Mouse (Mus musculus) cerebellum, adult 8-10 months (tissue): ENCODE results near the gene Myom1.

Experiments used
- DNase-seq: peaks from one replicate; pipeline ENCODE4 v3.0.0; 2022

Myom1 gene

GRCm38 (mm10) chr17:70992662-70993061 lies 9.8 kb upstream of the Myom1 start:
- DNase-seq: no peak

DNA sequence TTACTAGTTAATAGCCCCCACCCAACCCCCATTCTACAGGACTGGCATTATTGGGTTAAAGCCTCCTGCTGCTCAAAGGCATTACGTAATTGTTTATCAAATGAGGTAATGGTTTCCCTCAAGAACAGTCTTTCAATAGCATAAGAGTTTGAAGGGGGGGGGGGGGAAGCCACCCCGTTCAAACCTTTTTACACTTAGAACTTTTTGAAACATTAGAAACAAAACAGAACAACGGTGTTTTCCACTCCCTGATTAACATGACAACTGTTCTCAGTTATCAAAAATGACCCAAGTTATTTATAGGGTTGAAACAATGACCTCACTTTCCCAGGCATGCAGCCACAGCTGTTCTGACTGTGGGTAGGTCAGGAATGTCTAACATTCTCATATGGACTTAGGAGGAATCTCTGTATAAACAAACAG lies 9.0 kb upstream of the Myom1 start:
- DNase-seq: no peak

DNA sequence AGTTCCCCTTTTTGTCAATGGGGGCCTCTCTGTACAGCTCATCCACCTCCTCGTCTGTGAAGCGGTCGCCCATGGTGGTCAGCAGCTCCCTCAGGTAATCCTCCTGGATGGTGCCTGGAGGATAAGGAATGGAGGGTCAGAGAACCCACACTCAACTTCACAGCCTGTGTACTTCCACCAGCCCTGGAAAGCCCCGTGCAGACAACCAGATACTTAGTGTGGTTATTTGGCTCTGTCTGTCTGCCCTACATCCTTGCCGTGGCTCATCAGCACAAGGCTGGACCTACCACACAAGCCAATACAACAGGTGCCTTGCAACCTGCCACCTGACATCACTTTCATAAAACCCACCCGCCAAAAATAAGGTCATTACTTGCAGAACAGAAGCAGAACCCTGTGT lies 7.8 kb upstream of the Myom1 start:
- no peak for DNase-seq

DNA sequence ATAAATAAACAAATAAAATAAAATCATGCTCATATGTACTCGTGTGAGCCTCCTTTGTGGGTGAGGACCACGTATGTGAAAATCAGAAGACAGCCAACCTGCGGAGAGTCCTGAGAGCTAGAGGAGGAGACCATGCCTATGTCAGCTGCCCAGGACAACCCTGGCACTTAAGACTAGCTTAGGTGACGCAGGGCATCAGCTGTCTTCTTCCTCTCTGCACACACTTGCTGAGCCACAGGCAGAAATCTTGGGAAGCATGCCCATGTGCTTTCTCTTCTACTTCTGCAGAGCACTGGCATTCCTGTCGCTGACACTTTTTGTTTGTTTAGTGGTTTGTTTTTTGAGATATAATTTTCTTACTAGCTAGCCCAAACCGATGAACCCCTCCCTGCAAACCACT lies 6.9 kb upstream of the Myom1 start:
- DNase-seq: no peak

GRCm38 (mm10) chr17:70997836-70998235 lies 4.6 kb upstream of the Myom1 start:
- no peak for DNase-seq

GRCm38 (mm10) chr17:70998400-70998975 lies 3.9 kb upstream of the Myom1 start:
- DNase-seq: no peak

- no peak for DNase-seq
Measured at GRCm38 (mm10) chr17:70999187-70999586, 3.2 kb upstream of the Myom1 start.

GRCm38 (mm10) chr17:71000255-71000654 lies 2.2 kb upstream of the Myom1 start:
- no peak for DNase-seq

GRCm38 (mm10) chr17:71001067-71001466 lies 1.4 kb upstream of the Myom1 start:
- DNase-seq: no peak

DNA sequence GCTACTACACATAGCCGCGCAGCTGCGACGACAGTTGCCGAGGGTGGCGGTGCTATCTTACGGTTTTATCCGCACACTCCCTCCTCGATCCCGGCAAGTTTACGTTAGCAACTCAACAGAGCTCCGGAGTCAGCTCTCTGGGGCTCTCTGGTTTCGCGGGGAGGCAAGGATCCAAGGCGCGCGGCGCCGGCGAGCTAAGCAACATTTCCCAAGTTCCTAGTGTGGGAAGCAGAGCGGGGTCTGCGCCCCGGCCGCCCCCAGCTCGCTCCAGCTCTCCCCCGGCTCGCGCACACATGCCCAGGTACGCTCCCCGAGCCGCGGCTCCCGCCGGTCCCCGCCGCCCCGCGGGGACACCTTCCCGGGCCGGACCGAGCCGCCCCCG lies 743 bp upstream of the Myom1 start:
- DNase-seq: no peak

DNA sequence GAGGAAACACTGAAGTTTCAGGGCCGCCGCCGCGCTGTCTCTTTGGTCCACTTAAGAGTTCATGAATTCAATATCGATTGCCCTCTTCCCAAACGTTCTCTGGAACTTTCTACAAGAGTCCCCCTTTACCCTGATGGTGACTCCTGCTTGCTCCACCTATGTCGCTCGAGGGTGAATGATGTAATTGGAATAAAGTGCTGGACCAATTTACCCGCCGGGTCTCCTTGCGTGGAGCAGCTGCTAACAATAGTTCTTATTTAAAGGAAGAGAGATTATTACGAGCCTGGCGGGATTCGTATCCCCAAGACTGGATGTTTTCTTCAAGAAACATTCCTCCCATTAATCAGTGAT lies 286 bp downstream of the Myom1 start, which contains the start of gene Myl12a:
Gene Myl12a (minus strand): TSS at position 135 of the 351 bp plus-strand sequence.
- no peak for DNase-seq

DNA sequence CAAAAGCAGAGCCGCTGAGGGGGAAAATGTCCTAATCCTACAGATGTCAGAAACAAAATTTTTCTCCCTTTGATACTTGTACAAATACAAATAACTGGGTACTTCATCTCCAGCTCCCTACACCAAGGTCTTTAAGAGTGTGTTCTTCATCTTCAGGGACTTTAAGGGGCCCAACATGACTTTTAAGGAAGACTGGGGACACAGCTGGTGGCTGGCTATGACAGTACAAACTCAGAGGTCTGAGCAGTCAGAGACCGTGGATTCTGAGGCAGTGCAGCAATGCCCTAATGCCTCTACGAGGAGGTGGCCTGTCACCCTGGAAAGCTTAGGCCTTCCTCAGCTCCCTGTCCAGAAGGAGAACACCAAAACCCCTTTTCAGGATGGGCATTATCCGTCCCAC lies 679 bp downstream of the Myom1 start:
- no peak for DNase-seq

DNA sequence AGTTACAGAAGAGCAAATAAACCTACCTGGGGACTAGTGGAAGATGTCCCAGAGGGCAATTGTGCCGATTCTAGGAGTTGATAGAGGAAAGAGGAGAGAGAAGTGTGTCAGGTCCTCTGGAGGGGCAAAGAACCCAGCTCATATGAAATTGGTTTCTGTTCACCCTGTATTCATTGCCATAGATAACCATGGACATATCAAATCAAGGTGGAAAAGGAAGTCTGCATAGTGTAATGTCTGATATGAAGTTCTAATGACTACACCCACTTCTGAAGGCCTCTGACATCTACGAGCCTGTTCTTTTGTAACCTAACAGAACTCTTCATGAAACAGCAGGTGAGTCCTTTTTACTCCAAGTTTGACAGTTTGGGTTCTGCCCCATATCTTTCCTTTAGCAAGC lies 1.3 kb downstream of the Myom1 start:
- no peak for DNase-seq

- no peak for DNase-seq
Measured at GRCm38 (mm10) chr17:71004186-71004960, 1.9 kb downstream of the Myom1 start.

DNA sequence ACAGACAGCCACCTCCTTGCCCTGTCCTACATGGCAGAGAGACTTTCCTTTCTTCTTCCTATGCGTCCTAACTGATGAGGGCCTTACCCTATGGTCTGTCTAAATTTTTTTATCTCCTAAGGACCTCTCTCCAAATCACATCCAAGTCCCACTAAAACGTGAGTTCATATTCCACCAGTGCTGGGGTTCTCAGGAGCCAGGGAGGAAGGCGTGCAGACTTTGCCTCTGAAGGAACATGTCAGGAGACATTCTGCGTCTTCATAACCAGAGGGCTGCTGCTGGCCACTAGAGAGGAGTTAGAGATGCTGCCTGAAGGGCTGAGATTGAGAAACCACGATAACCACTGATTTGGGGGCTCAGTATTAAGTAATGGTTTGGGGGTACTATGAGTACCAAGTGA lies 4.5 kb downstream of the Myom1 start:
- no peak for DNase-seq

GRCm38 (mm10) chr17:71008676-71009075 lies 6.2 kb downstream of the Myom1 start:
- no peak for DNase-seq

- DNase-seq: no peak
Measured at GRCm38 (mm10) chr17:71009751-71010150, 7.3 kb downstream of the Myom1 start.

DNA sequence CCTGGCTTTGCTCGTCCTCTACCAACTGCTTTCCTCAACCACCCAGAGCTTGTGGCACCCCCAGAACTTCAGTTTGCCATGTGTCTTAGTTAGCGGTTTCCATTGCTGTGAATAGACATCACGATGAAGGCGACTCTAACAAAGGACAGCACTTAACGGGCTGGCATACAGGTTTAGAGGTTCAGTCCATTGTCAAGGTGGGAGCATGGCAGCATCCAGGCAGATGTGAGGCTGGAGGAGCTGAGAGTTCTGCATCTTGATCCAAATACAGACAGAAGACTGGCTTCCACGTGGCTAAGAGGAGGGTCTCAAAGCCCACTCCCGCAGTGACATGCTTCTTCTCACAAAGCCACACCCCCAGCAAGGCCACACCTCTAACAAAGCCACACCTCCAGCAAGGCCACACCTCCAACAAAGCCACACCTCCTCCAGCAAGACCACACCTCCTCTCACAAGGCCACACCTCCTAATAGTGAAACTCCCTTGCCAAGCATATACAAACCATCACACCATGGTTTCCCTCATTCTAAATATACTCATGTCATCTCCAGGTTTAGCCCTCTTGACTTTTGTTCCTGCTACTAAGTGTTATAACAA lies 8.3 kb downstream of the Myom1 start:
- no peak for DNase-seq

- DNase-seq: no peak
Measured at GRCm38 (mm10) chr17:71011931-71012662, 9.7 kb downstream of the Myom1 start.

DNA sequence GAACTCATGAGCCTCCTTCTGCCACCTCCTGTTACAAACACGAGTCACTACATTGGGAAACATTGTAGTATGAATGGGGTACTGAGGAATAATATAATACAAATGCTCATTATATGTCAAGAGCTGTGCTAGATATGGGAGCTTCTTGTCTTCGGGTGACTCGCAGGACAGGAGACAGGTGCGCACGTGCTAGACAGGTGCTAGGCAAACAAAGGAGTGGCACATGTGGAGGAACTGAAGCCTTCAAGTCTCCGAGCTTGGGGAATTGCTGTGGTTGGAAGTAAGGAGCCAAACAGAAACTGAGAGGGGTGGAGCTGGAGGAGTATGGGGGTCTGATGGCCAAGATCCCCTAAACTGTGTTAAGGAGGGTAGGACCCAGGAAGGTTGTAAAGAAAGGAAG lies 10.7 kb downstream of the Myom1 start:
- DNase-seq: no peak

DNA sequence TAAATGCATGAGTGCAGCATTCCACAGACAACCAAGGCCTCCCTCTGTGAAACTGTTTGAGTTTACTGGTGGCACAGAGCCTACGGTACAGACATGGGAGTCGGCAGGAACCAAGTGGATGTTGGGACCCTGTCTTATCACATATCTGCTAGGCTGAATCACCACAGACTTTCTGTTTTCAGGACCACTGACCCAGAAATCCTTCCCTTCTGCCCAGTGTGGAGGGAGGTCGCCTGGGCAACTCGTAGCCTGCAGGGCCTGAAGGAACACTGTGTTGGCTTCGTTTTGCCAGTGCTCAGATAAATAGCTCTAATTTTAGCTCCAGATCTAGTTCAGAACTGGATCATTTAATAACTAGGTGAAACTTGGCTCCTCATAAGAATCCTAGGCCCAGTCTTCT lies 12.5 kb downstream of the Myom1 start:
- DNase-seq: no peak

GRCm38 (mm10) chr17:71017457-71017998 lies 15.1 kb downstream of the Myom1 start:
- no peak for DNase-seq

GRCm38 (mm10) chr17:71018151-71018550 lies 15.7 kb downstream of the Myom1 start:
- DNase-seq: no peak
